Mouse (Mus musculus): Measurements from ENCODE around the gene Cyp19a1.

Cyp19a1 gene

GRCm38 (mm10) chr9:54194790-54195189 lies 73.1 kb downstream of the Cyp19a1 start:
- POLR2A ChIA-PET, result interaction anchor here in 2 of 4 experiments (0.6 to 1.4 kb wide), 2 partner anchors 10 to 169 kb away, joined by 3 to 12 read pairs; no protein-coding TSS in a partner anchor
- CTCF ChIA-PET, result interaction anchor here (0.5 to 3.3 kb wide), 13 partner anchors 8 to 470 kb away, joined by 3 to 14 read pairs (median 3); no protein-coding TSS in a partner anchor

GRCm38 (mm10) chr9:54191435-54191834 lies 76.5 kb downstream of the Cyp19a1 start:
- ChIA-PET CTCF (interaction anchor here in 1 of 4 experiments (0.6 kb wide), 1 partner anchor 76 kb away, joined by 3 read pairs; no protein-coding TSS in a partner anchor), POLR2A (no interaction called here)

DNA sequence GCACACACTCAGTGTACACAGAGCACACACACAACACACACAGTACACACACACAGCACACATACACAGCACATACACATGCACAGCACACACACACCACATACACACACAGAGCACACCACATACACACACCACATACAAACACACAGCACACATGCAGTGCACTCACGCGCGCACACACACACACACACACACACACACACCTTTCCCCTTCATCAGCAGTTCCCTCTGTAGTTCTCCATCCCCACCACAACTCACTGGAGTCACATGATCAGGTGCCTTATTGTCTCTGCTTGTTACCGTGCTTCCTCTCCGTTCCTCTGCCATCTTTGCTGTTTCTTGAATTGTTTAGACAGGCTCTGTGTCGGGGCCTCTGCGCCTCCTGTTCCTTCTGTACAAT lies 85.4 kb downstream of the Cyp19a1 start:
- ChIA-PET CTCF (no interaction called here), POLR2A (no interaction called here)

- ChIA-PET POLR2A (no interaction called here), CTCF (interaction anchor here (0.6 to 1.3 kb wide), 5 partner anchors 14 to 532 kb away, joined by 3 to 9 read pairs (median 3); no protein-coding TSS in a partner anchor)
Observed at GRCm38 (mm10) chr9:54181330-54181729, 86.6 kb downstream of the Cyp19a1 start.

DNA sequence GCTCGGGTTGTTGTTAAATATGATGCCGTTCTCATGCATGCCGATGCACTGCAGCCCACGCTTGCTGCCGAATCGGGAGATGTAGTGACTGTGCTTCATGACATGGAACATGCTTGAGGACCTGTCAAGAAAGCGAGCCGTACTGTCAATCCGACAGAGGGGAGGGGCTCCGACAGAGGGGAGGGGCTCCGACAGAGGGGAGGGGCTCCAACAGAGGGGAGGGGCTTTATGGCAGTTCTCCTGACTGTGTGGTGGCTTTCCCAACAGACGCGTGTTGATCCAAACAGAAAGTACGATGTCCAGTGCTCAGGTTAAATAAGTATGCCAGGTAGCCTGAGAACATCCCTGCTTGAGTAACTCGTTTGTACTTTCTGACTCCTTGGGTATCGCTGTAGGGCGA lies 87.7 kb downstream of the Cyp19a1 start:
- CTCF ChIA-PET, result interaction anchor here in 2 of 4 experiments (0.6 to 1.3 kb wide), 3 partner anchors 64 to 1614 kb away, joined by 3 to 11 read pairs (median 9); no protein-coding TSS in a partner anchor
- POLR2A ChIA-PET, result no interaction called here

DNA sequence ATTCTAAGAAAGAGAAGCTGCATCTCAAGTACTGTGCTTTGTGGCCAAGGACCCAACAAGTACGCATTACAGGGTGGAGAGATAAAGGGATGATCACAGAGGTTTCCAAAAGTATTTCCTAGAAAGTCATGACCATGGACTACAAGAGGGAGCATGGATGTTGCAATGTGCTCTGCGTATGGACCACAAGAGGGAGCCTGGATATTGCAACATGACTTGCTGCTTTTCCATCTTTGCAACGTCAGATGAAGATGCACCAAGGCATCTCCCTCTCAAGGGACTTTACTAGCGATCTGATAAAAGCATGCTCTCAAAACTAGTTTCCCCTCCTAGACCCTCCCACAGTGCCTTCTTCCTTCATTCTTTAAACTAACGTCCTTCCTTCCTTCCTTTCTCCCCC lies 98.4 kb downstream of the Cyp19a1 start:
- ChIA-PET CTCF (no interaction called here), POLR2A (no interaction called here)

DNA sequence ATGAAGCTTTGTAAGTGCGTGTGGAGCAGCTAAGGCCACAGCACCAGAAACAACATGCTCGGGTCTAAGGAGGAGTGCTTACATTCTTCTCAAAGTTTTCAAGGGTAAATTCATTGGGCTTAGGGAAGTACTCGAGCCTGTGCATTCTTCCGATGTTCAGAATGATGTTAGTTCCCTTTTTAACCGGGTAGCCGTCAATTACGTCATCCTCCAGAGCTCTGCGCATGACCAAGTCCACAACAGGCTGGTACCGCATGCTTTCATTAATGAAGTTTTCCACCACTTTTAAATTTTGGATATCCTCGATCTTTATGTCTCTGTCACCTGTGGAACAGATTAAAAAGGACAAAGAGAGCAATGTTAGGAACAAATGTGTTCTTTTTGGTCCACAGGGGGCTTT lies 99.5 kb downstream of the Cyp19a1 start:
- CTCF ChIA-PET, result no interaction called here

DNA sequence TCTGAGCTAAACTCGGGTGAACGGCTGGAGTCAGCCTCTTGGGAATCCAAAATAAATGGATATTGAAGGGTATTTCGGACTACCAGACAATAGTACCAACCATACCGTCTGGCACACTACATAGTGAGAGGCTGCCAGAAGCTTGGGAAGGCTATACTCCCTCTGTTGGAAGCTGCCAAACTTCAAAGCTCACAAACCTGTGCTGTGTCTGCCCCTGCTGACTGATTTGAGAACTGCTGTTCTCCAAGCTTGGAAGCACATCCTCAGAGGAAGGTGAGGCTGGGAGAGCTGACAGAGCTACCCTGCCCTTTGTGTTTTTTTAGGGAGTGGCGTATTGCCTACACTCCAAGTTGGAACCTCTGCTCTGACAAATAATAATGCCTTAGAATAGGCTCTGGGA lies 104.8 kb downstream of the Cyp19a1 start:
- CTCF ChIA-PET, result interaction anchor here in 3 of 4 experiments (0.6 to 1.5 kb wide), 14 partner anchors 25 to 1028 kb away, joined by 3 to 5 read pairs (median 3); partner anchors contain the start of gene Sln (in 1 of the 3)
- POLR2A ChIA-PET, result no interaction called here

More for the DNA sequence above, 99.5 kb downstream of the Cyp19a1 start:
- POLR2A ChIA-PET, result interaction anchor here in 2 of 4 experiments (0.5 to 0.6 kb wide), 2 partner anchors 34 to 226 kb away, joined by 3 to 6 read pairs; no protein-coding TSS in a partner anchor

DNA sequence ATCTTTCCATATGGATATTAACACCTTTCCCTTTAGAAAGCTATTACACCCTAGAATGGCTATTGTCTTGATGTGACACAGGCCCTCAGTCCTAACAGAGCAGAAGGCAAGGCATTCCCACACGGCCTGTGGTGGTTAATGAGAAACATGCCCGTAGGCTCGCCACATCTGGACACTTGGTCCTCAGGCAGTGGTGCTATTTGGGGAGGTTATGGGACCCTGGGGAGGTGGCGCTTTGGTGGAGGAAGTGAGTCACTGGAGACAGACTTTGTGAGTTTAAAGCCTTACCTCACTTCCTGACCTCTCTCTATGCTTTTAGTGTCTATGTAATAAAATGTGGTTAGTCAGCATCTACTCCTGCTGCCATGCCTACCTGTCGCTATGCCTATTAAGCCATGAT lies 114.2 kb downstream of the Cyp19a1 start:
- POLR2A ChIA-PET, result no interaction called here
- CTCF ChIA-PET, result no interaction called here

DNA sequence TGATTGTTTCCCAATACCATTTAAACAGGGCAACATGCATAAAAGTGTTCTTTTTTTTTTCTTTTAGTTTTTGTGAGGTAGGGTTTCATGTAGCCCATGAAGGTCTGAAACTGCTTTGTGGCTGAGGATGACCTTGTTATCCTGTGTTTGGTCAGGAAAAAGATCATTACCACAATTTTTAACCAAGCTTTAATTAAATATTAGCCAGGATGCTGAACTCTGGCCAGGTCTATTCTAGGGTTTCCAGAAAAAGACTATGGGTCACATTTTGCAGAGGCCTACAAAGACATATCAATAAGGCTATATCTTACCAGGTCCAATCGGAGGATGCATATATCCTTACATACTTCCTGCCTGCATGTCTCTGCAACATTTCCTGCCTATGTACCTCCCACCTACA lies 128.7 kb downstream of the Cyp19a1 start:
- ChIA-PET CTCF (no interaction called here), POLR2A (no interaction called here)
